Mouse (Mus musculus) C2C12 (cell line): ENCODE results near the gene Ggt1. TPM values are rescaled to one million over a fixed set of nuclear protein-coding genes. Genes with fewer than 3 reads are reported as not detected.

Source experiments
- H3K27me3 ChIP-seq: one replicate; pipeline ENCODE4 v1.6.1; 2011; ENCODE audit not compliant: control insufficient read depth, insufficient read depth, insufficient read length
- H3K36me3 ChIP-seq: one replicate; pipeline ENCODE4 v1.6.1; 2011; ENCODE audit not compliant: control insufficient read depth, insufficient read depth
- H3K4me3 ChIP-seq: one replicate; pipeline ENCODE4 v1.5.1; 2011; ENCODE audit warnings: mild to moderate bottlenecking, control low read depth; ENCODE audit not compliant: poor library complexity, insufficient read depth, severe bottlenecking
- H3K79me2 ChIP-seq: one replicate; pipeline ENCODE4 v1.6.1; 2011; ENCODE audit not compliant: control insufficient read depth, insufficient read depth
- H3K79me3 ChIP-seq: one replicate; pipeline ENCODE4 v1.6.1; 2011; ENCODE audit warnings: low read depth, control low read depth
- H3ac ChIP-seq: one replicate; pipeline ENCODE3; 2011; ENCODE audit warnings: low read depth; ENCODE audit not compliant: control insufficient read depth, insufficient read length
- CEBPB ChIP-seq: IDR thresholded peaks from one replicate; pipeline ENCODE4 v1.6.1; 2011; ENCODE audit warnings: low read depth, mild to moderate bottlenecking, control low read depth, moderate library complexity
- CTCF ChIP-seq: IDR thresholded peaks from one replicate; pipeline ENCODE4 v1.5.1; 2011; ENCODE audit not compliant: control insufficient read depth, insufficient read depth, insufficient read length
- FOSL1 ChIP-seq: IDR thresholded peaks from one replicate; pipeline ENCODE4 v1.8.0; 2011; ENCODE audit warnings: mild to moderate bottlenecking, low read length; ENCODE audit not compliant: poor library complexity, insufficient read depth, severe bottlenecking
- MAX ChIP-seq: IDR thresholded peaks from one replicate; pipeline ENCODE4 v1.6.1; 2011; ENCODE audit warnings: mild to moderate bottlenecking, control low read depth
- MYOD1 ChIP-seq: IDR thresholded peaks from one replicate; pipeline ENCODE4 v1.6.1; 2011; ENCODE audit warnings: low read depth; ENCODE audit not compliant: control insufficient read depth, insufficient read length
- MYOG ChIP-seq: IDR thresholded peaks from one replicate; pipeline ENCODE4 v1.6.1; 2011; ENCODE audit not compliant: control insufficient read depth, insufficient read length; ENCODE audit errors: extremely low read depth
- USF1 ChIP-seq: IDR thresholded peaks from one replicate; pipeline ENCODE4 v1.6.1; 2011; ENCODE audit warnings: low read depth, mild to moderate bottlenecking, control low read depth, moderate library complexity
- polyA plus RNA-seq: library from polyadenylated mRNA; unstranded; fragments of >200 nt; fragmentation: generic; extraction: Trizol; gene quantifications from one replicate; pipeline ENCODE4 v1.2.1, GENCODE M21; 2012; ENCODE audit warnings: missing spikeins

Ggt1 gene
- polyA plus RNA-seq, 1 experiment: 0.12 TPM

DNA sequence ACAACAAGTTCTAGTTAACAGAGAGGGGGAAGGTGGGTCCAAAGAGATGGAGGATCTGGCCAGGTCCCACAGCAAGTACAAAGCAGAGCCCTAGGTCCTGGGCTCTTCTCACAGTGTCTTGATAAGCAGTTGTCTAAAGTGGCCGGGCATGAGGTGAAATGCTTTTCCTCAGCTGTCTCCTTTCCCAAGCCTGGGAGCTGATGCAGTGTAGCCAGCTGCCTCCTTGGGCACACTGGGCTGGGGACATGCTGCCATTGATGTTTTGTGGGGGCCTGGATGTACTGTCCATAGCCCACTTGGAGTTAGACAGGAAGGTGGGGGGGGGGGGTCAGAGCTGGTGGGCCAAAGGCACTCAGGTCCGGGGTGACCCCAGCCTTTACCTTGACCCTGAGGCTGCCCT, 9.3 kb upstream of the Ggt1 start:
- Histone ChIP-seq H3K36me3 (peaks cover 9% of the 10 kb centered on the region), H3ac (no peak overlapping the region), H3K79me3 (no peaks in the 10 kb centered on the region), H3K27me3 (no peaks in the 10 kb centered on the region), H3K79me2 (no peaks in the 10 kb centered on the region), H3K4me3 (no peak overlapping the region)
- TF ChIP-seq MAX: no peak
- no peak for TF ChIP-seq FOSL1
- no peak for TF ChIP-seq MYOD1
- TF ChIP-seq CEBPB: no peak
- TF ChIP-seq MYOG: no peak
- no peak for TF ChIP-seq USF1

DNA sequence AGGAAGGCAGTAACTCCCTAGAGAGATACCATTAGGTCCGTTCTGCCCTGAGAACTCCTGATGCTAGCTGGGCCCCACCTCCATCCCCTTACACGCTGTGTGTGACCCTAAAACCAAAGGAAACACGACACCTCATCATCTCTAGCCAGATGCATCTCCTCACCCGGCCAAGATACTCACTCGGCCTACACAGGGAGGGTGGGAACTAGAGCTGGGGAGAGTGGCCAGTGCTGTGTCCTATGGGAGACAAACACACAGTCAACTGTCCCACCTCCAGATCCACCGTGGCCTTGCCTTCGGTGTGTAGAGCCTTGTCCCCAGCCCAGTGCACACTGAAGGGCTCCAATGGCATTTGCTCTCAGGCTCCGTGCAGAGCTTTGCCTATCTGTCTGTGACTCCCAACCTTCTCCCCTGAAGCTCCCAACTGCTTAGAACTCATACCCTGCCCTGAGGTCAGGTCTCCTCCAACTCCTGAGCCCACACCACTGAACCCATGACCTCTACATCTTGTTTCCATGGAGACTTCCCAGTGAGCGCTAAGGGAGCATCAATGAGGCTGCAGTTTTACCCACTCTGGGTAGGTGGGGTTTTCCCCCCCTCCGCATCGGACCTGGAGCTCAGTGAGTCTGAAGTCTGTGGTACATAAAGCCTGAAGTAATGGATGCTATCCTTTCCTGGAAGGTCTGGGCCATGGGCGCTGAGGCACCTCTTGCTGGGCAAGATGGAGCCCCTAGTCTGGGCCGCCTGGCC, 8.5 kb upstream of the Ggt1 start:
- no peak overlapping the region for H3K4me3 ChIP-seq
- no peaks in the 10 kb centered on the region for H3K79me2 ChIP-seq
- no peaks in the 10 kb centered on the region for H3K79me3 ChIP-seq
- TF ChIP-seq CEBPB (no peak), MYOG (no peak), FOSL1 (no peak), CTCF (no peak), USF1 (no peak), MAX (no peak), MYOD1 (no peak)
- peaks cover 9% of the 10 kb centered on the region for H3K36me3 ChIP-seq
- H3ac ChIP-seq: no peak overlapping the region
- no peaks in the 10 kb centered on the region for H3K27me3 ChIP-seq

DNA sequence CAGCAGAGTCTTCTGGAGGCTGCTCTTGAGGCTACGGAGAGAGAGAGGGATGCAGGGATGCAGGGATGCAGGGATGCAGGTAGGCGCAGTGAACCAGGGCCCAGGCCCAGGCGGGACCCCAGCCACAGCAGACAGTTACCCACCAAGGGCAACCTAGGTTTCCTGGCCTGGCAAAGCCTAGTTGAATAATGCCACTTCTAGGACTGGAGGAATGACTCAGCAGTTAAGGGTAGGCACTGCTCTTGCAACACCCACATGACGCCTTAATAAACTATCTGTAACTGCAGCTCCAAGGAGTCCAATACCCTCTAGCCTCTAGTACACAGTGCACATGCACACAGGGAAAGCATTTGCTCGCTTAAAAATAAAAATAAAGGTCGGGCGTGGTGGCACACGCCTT, 7.3 kb upstream of the Ggt1 start:
- H3K79me3 ChIP-seq: no peaks in the 10 kb centered on the region
- H3K79me2 ChIP-seq: no peaks in the 10 kb centered on the region
- H3K36me3 ChIP-seq: peaks cover 9% of the 10 kb centered on the region
- no peak overlapping the region for H3ac ChIP-seq
- no peak overlapping the region for H3K4me3 ChIP-seq
- no peaks in the 10 kb centered on the region for H3K27me3 ChIP-seq
- no peak for TF ChIP-seq MAX
- TF ChIP-seq FOSL1: no peak
- TF ChIP-seq CEBPB: peak; percentile 58

DNA sequence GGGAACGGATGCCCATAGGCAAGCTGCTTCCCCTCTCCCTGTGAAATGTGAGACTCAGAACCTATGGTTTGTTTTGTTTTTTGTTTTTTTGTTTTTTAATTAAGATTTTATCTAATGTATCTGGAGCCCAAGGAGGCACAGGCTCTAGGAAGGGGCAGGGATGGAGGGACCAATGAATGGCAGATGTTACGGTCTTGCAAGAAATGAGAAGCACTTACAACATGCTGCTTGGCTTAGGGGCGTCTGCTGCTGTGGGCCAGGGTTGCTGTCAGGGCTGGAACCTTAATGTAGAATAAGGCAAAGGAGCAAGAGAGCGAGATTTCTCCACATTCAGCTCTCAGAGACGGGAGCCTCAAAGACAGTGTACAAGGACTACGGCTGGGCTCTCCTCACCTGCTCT, 5.8 kb upstream of the Ggt1 start:
- no peaks in the 10 kb centered on the region for H3K27me3 ChIP-seq
- TF ChIP-seq USF1 (no peak), CEBPB (no peak), CTCF (no peak), MYOG (no peak), MAX (no peak), MYOD1 (no peak), FOSL1 (no peak)
- H3K79me3 ChIP-seq: no peaks in the 10 kb centered on the region

DNA sequence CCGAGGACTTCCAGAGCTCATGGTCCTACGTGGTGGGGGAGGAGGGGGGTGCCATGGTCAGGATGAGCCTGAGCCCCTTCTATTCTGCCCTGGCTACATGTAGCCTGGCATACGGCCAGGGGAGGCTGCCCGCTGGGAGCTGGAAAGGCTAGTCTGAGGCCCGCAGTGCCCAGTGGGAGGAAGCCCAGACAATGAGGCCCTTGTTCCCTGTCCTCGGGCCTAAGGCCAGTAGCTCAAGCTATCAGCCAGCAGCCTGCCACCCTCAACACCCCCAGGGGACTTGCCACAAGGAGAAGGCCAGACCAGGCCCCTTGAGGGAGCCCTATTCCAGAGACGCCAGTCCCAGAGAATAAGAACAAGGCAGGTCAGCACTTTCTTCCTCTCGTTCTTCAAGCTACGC, 5.4 kb upstream of the Ggt1 start:
- Histone ChIP-seq H3K79me2 (no peaks in the 10 kb centered on the region), H3K4me3 (no peak overlapping the region), H3K36me3 (peaks cover 9% of the 10 kb centered on the region), H3K27me3 (no peaks in the 10 kb centered on the region), H3K79me3 (no peaks in the 10 kb centered on the region), H3ac (no peak overlapping the region)
- TF ChIP-seq USF1: no peak
- no peak for TF ChIP-seq MYOD1
- TF ChIP-seq MYOG: no peak
- TF ChIP-seq CEBPB: no peak
- no peak for TF ChIP-seq FOSL1
- no peak for TF ChIP-seq CTCF
- TF ChIP-seq MAX: no peak

More for the DNA sequence above, 5.8 kb upstream of the Ggt1 start:
- Histone ChIP-seq H3K79me2 (no peaks in the 10 kb centered on the region), H3ac (no peak overlapping the region), H3K36me3 (peaks cover 9% of the 10 kb centered on the region), H3K4me3 (no peak overlapping the region)

DNA sequence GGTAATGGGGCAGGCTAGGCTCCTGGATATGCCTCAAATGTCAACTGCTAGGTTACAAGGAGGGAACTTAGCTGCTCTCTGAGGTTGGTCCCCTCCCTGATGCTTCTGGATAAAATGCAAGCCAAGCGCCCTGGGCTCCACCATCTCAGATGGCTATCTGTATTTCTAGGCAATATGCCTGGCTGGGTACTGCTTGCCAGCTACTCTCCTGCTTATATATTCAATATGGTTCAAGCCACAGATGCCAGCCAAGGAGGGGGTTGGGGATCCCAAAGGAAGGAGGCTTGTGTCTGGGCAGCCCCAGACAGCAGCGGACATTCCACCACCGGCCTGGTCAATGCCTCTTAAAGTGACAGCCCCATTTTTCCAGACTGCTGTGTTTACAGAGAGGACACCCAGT, 2.9 kb upstream of the Ggt1 start:
- H3K36me3 ChIP-seq: peaks cover 9% of the 10 kb centered on the region
- H3K79me2 ChIP-seq: no peaks in the 10 kb centered on the region
- H3K4me3 ChIP-seq: no peak overlapping the region
- TF ChIP-seq MYOG: no peak
- no peak for TF ChIP-seq MAX
- TF ChIP-seq CTCF: no peak
- TF ChIP-seq CEBPB: no peak
- TF ChIP-seq FOSL1: no peak
- TF ChIP-seq MYOD1: no peak
- no peak for TF ChIP-seq USF1
- no peaks in the 10 kb centered on the region for H3K27me3 ChIP-seq
- no peaks in the 10 kb centered on the region for H3K79me3 ChIP-seq
- no peak overlapping the region for H3ac ChIP-seq
